Mouse (Mus musculus): ENCODE results near the gene Dusp2. TPM values are rescaled to one million over a fixed set of nuclear protein-coding genes. Genes with fewer than 3 reads are reported as not detected.

Dusp2 gene
- polyA plus RNA-seq (2012; rRNA removed) = 1.4 and 1.9 TPM in 2 replicates

DNA sequence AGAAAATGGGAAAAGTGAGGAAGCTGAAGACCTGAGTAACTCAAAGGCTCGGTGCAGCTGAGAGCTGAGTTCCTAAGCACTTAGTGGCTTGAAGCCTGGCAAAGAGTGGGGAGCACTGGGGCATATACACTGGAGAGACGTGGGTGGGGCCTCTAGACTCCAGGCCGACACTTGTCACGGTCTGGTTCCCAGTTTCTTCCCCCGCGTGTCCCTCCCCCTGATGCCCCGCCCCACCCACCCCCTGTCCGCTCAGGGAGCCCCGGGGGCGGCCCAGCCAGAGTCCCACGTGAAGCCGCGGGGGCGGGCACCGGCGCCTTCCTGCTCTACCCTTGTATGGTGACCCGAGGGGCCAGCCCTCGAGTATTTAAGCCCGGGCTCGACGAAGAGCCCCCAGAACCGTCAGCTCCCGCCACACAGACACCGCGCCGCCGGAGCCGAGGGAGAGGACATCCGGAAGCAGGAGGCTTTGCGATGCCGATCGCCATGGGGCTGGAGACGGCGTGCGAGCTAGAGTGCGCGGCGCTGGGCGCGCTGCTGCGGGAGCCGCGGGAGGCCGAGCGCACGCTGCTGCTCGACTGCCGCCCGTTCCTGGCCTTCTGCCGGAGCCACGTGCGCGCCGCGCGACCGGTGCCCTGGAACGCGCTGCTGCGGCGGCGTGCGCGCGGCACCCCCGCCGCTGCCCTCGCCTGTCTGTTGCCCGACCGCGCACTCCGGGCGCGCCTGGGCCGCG is at the start of gene Dusp2:
Dusp2 (plus strand) TSS at position 393 of the 730 bp plus-strand sequence.

DNA sequence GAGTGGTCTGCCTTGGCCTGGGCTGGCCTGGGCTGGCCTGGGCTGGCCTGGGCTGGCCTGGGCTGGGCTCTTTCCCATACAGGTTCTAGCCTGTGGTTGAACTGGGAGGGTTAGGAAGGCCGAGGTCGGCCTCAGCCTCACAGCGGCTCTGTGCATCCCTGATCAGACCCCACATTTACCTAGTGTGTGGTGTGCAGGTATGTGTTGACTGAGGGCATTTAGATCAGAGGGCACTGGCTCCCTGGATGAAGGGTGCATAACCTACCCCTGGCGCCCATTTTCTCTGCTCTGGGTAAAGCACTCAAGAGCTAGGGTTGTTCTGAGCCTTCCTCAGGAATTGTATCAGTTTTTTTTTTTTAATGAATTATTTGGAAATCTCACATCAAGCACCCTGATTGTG is 2.5 kb downstream of the Dusp2 start, which contains the start of gene Astl:
Astl (plus strand) TSS at position 224 of the 400 bp plus-strand sequence.

DNA sequence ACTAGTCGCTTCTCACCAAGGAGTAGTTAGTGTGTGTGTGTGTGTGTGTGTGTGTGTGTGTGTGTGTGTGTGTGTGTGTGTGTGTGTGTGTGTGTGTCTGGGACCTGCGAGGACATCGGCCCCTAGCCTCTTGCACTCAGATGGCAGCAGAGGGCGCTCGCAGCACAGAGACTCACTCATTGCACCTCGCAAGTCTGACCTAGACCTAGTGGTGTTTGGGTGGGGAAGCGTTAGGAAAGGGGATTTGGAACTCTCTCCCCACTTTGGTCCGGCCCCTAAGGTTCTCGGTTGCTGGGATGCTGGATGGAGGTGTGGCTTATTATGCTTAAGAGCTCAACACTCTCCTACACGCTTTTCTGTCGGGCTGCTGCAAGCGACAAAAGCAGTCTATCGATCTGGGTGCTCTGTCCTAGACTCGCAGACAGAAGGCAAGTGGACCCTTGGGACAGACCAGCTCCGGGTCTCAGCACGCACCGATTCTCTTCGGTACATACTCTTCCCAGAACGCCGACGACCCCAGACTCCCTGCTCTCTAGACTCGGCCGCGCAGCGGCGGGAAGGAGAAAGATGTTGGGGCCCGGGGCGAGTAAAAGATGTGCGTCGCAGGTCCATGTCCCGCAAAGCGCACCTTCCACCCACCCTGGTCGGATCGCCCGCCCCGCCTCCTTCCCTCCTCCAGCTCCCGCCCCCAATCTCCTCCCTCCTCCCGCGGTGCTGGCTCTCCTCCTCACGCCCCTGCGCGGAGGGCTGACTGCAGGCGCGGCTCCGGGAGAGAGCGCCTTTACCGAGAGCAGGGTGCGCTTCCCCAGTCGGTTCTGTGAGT is 26.7 kb downstream of the Dusp2 start, which contains the start of gene Adra2b:
Adra2b (plus strand) TSS at position 750 of the 823 bp plus-strand sequence.

Other genes with a start within 250 kb of the Dusp2 start
- gene Ncaph, start 202.2 kb upstream of the Dusp2 start, polyA plus RNA-seq (2012; rRNA removed) = 0.40 and 0.63 TPM in 2 replicates
- gene Itpripl1, start 192.7 kb upstream of the Dusp2 start, polyA plus RNA-seq (2012; rRNA removed) = 1.7 and 2.1 TPM in 2 replicates
- gene 1810024B03Rik, start 127.9 kb upstream of the Dusp2 start, polyA plus RNA-seq (2012; rRNA removed) = 0.29 and 0.58 TPM in 2 replicates
- gene Snrnp200, start 127.8 kb upstream of the Dusp2 start, polyA plus RNA-seq (2012; rRNA removed) = 5.7 and 8.8 TPM in 2 replicates
- gene Ciao1, start 88.3 kb upstream of the Dusp2 start, polyA plus RNA-seq (2012; rRNA removed) = 19.1 and 19.5 TPM in 2 replicates
- 27.3 and 39.0 TPM in 2 replicates for gene Tmem127, start 88.3 kb upstream of the Dusp2 start, polyA plus RNA-seq (2012; rRNA removed)
- gene Stard7, start 65.9 kb upstream of the Dusp2 start, polyA plus RNA-seq (2012; rRNA removed) = 12.3 and 33.1 TPM in 2 replicates
- not detected in 2 replicates for gene Astl, start 2.5 kb downstream of the Dusp2 start, polyA plus RNA-seq (2012; rRNA removed)
- 0.17 and 0.25 TPM in 2 replicates for gene Adra2b, start 27.0 kb downstream of the Dusp2 start, polyA plus RNA-seq (2012; rRNA removed)
- gene Gpat2, start 89.0 kb downstream of the Dusp2 start, polyA plus RNA-seq (2012; rRNA removed) = 0.14 and 0.42 TPM in 2 replicates
- 4.8 and 5.9 TPM in 2 replicates for gene Fahd2a, start 108.4 kb downstream of the Dusp2 start, polyA plus RNA-seq (2012; rRNA removed)
- gene Kcnip3, start 185.9 kb downstream of the Dusp2 start, polyA plus RNA-seq (2012; rRNA removed) = 0.74 and 1.1 TPM in 2 replicates
- 20.2 and 23.6 TPM in 2 replicates for gene Prom2, start 205.3 kb downstream of the Dusp2 start, polyA plus RNA-seq (2012; rRNA removed)